Mouse (Mus musculus) gastrocnemius, adult 2 months (tissue): ENCODE measurements at regions not wholly inside any gene's neighbourhood (a gene's known extent, or its start where the extent isn't known, plus 50 kb on each side); places are given as distances from the start of the nearest gene placed in this dataset.

ENCODE experiments used
- DNase-seq: peaks from one replicate; pipeline ENCODE4 v3.0.0; 2022
- H3K27ac ChIP-seq: fragments of 200-600 bp; 2 replicates; pipeline ENCODE4 v1.8.1; 2022; ENCODE audit warnings: mild to moderate bottlenecking
- H3K4me3 ChIP-seq: fragments of 200-600 bp; 2 replicates; pipeline ENCODE4 v1.8.1; 2022; ENCODE audit warnings: mild to moderate bottlenecking, moderate library complexity
- CTCF ChIP-seq: fragments of 200-600 bp; IDR thresholded peaks from 2 replicates; pipeline ENCODE4 v1.8.1; 2022; ENCODE audit warnings: antibody characterized with exemption, mild to moderate bottlenecking, moderate library complexity
- intact Hi-C: fragments of 180-260 bp; cut with DNase I; formaldehyde crosslinking; loops from one replicate; pipeline ENCODE4 v1.15.1; 2025

DNA sequence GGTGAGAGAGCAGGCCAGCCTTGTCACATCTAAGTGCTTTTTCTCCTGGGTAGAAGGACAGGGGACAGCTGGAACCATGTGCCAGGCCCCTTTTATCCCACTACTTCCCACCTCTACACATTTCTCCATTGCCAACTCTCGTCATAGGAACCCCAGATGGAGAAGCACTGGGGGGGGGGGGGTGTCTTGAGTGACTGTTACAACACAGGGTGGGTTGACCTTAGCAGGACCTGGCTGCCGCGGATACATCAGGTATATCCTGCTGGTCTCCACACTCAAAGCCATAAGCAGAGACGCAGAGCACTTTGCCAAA is 70.1 kb upstream of the Ppp2r5c start:
- Histone ChIP-seq H3K27ac (no peak overlapping the region), H3K4me3 (no peak overlapping the region)
- no peak for TF ChIP-seq CTCF
- no peak for DNase-seq
- intact Hi-C loops: no loop called here

- intact Hi-C loops: no loop called here
- no peak for TF ChIP-seq CTCF
- H3K4me3 ChIP-seq: no peak overlapping the region
- no peak for DNase-seq
- no peak overlapping the region for H3K27ac ChIP-seq
Observed at GRCm38 (mm10) chr12:110377306-110377705, 69.6 kb upstream of the Ppp2r5c start.

DNA sequence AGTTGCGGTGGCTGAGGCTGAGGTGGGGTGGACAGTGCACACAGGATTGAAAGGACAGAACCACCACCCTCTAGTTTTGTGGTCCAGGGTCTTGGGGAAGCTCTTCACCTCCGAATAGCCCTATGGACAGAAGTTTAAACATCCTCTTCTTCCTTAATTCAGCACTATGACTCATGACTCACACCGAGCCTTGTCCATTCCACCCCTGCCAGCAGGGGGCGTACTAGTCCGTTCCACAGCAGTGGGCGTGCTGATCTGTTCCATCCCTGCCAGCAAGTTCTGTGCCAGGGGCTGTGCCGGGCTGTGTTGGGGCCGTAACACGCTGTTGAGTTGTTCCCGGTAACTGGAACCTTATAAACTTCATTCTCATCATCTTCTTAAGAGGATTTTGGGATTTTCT is 69.2 kb upstream of the Ppp2r5c start:
- Histone ChIP-seq H3K27ac (no peak overlapping the region), H3K4me3 (no peak overlapping the region)
- peak; percentile 65 for DNase-seq
- intact Hi-C loops: no loop called here
- peak; percentile 64 for TF ChIP-seq CTCF

DNA sequence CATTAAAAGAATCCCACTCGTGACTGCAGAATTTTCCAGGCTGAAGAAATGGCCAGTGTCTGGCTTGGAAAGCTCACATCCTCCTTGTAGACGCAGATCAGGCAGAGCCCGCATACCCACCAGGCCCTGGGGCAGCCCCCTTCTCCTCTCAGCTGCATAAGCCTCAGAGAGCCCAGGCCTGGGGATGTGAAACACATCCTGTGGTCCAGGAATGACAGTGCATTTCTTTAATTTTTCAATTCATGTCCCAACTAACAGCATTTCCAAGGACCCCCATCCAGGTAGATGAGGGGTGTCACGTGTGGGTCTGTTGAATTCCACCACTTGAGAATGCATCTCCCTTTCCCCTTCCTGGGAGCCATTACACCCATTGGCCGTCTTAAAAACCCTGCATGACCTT is 68.6 kb upstream of the Ppp2r5c start:
- TF ChIP-seq CTCF: no peak
- intact Hi-C loops: no loop called here
- H3K4me3 ChIP-seq: no peak overlapping the region
- H3K27ac ChIP-seq: no peak overlapping the region
- DNase-seq: no peak

- no peak for DNase-seq
- intact Hi-C loops: no loop called here
- TF ChIP-seq CTCF: no peak
- H3K27ac ChIP-seq: no peak overlapping the region
- H3K4me3 ChIP-seq: no peak overlapping the region
Observed at GRCm38 (mm10) chr12:110379721-110380120, 67.2 kb upstream of the Ppp2r5c start.

DNA sequence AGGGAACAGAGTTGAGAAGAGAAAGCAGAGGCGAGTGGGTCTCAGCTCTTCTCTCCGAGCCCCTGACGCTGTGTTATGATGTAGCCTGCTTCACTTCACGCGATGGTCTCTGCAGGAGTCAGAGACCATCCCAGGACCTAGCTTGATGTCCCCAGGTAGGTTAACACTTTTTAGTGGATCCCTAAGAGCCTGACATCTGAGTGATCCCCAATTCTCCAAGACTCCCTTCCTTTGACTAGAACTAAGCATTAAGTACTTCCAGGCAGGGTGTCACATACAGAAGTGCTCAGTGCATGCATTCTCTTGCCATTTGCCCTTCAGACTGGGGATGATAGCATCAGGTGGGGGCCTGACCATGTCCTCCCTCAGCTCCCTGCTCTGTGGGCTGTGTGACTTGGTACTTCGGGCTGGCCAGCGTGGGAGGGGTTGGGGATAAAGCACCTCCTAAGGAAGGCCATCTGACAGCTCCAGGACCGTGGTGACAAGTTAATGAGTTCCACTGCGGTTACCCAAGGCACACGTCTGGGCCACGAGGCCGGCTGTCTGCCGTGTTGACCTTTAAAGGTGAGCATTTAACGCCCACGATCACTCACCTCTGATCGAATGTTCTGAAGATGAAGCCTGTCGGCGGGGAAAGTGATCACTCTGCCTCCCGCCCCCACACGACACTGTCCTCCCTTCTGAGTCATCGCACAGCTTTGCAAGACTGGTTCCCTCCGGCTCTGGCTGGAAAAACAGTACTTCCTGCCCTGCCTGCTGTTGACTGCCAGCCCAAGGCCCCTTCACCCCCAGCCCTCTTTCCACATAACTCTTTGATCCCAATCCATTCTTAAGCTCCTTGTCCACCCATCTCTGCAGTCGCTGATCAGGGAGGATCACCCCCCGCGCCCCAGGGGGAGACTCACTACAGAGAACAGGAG is 65.8 kb upstream of the Ppp2r5c start:
- Histone ChIP-seq H3K4me3 (no peak overlapping the region), H3K27ac (no peak overlapping the region)
- intact Hi-C loops: no loop called here
- no peak for TF ChIP-seq CTCF
- DNase-seq: peak; percentile 53

- no peak for TF ChIP-seq CTCF
Observed at GRCm38 (mm10) chr12:110385031-110385430, 61.9 kb upstream of the Ppp2r5c start.

DNA sequence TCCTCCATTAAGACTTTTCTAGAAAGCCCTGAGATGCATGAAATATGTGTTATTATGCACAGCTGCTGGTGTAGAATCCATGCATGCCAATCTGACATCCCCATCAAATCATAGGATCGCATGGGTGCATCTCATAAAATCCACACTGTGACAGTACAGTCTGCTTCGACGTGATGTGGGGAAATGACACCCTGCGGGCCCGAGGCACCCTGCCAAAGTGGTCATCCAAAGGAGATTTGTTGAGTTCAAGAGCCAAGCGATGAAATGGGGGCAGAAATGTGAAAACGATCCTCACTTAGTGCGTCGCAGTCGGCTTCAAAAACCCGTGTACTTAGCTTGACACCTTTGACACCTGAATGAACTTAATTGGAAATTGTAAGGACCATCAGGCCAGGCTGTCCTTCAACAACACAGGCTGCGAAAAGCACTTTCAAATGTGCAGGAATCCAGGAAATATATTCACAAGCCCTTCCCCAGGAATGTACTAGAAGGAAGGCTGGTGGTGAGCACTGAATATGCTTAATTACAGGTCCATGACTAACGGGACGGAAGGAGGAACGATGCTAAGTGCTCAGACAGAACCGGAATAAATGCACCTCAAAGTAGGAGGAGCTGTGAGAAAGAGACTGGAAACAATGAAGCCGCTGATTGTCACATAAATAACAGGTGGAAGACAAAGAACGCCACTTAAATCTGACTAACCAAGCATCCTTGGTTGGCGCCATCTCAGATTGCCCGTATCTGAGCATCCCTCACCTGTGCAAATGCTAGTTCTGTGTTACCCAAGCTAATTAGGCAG is 60.9 kb upstream of the Ppp2r5c start:
- Histone ChIP-seq H3K27ac (no peak overlapping the region), H3K4me3 (no peak overlapping the region)
- intact Hi-C loops: no loop called here
- no peak for TF ChIP-seq CTCF
- no peak for DNase-seq

More at GRCm38 (mm10) chr12:110385031-110385430, 61.9 kb upstream of the Ppp2r5c start:
- intact Hi-C loops: no loop called here
- H3K27ac ChIP-seq: no peak overlapping the region
- DNase-seq: no peak
- H3K4me3 ChIP-seq: no peak overlapping the region

DNA sequence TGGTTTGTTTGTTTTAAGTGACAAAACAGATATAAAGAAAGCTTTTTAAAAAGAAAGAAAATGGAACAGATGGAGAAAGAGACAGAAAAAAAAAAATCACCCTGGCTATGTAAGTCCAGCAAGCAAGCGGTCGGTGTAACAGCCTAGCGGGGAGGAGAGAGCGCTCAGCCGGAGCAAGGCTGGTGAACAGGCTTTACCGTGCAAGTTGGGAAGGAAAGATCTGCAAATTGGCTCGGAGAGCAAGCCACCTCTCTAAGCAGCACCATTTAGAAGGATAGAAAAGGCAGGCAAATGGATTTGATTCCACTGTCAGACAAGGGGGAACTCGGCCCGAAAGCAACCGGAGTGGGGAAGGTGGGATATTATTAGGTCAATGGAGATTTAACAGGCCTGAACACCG is 59.9 kb upstream of the Ppp2r5c start:
- H3K4me3 ChIP-seq: no peak overlapping the region
- no peak overlapping the region for H3K27ac ChIP-seq
- TF ChIP-seq CTCF: no peak
- intact Hi-C loops: no loop called here
- DNase-seq: no peak

DNA sequence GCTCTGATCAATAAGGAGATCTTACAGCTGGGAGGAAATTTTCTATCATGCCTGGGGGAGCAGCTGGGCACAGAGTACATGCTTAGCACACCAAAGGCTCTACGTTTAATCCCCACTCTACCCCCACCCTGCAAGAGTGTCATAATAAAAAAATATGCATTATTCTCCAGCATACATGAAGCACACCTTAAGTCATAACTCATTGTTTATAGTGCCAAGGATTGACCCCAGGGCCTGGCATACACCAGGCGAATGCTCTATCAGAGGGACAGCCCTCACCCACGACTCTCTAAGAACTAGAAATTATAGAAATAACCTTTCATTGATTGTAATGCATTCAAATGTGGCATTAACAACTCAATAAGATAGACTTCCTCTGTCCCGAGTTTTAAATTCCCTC is 59.4 kb upstream of the Ppp2r5c start:
- intact Hi-C loops: no loop called here

DNA sequence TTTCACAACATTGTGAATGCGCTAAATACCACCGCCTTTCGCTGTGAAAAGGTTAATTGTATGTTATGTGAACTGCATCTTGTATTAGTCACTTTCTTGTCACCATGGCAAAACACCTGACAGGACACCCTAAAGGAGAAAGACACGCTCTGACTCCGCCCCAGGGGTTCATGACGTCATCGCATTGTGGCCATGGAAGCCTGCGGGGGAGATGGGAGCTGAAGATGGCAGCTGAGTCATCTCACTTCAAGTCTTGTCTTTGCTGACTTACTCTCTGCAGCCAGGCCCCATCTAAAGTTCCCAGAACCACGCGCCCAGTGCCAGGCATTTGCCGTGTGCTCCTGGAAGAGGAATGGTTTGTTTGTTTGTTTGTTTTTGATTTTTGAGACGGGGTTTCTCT is 57.5 kb upstream of the Ppp2r5c start:
- DNase-seq: no peak
- Histone ChIP-seq H3K4me3 (no peak overlapping the region), H3K27ac (no peak overlapping the region)
- no peak for TF ChIP-seq CTCF
- intact Hi-C loops: no loop called here

More for the DNA sequence above, 59.4 kb upstream of the Ppp2r5c start:
- TF ChIP-seq CTCF: no peak
- Histone ChIP-seq H3K27ac (no peak overlapping the region), H3K4me3 (no peak overlapping the region)
- no peak for DNase-seq

- no peak for TF ChIP-seq CTCF
- Histone ChIP-seq H3K4me3 (no peak overlapping the region), H3K27ac (no peak overlapping the region)
- intact Hi-C loops: no loop called here
- DNase-seq: no peak
Observed at GRCm38 (mm10) chr12:110391464-110391863, 55.5 kb upstream of the Ppp2r5c start.

DNA sequence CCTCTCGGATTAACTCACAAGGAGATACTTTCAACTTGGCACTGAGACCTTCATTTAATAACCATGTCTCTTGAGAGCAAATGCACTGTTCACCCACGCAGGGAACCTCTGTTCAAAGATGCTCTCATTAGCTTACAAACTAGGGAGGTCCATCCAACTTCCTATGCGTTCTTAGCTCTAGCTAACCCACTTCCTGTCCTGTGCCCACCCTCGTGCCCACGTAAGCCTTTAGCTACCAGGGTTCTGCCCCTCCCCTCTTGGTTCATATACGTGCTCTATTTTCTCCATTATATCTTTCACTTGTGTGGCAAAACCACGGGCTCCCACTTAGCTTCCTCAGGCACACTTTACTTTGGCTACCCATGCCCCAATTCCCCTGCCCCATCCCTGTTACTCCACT is 53.4 kb upstream of the Ppp2r5c start:
- no peak overlapping the region for H3K27ac ChIP-seq
- no peak for DNase-seq
- no peak for TF ChIP-seq CTCF
- H3K4me3 ChIP-seq: no peak overlapping the region
- intact Hi-C loops: no loop called here
